Mouse (Mus musculus): Measurements from ENCODE around the gene Syde1. TPM values are rescaled to one million over a fixed set of nuclear protein-coding genes. Genes with fewer than 3 reads are reported as not detected.
"Not testable (repeated sequence)": the region's sequence is repeated elsewhere in the genome, so short reads cannot be mapped to it uniquely, and the experiment has no call there.

Gene Syde1
- total RNA-seq (2021), result 1 to 10 TPM; 4.8 to 6.2 TPM
- long read RNA-seq, partial matches to known transcripts, result 1 of 3 reads
- long read RNA-seq, other reads (novel, unspliced or antisense), result 0 of 3 reads

DNA sequence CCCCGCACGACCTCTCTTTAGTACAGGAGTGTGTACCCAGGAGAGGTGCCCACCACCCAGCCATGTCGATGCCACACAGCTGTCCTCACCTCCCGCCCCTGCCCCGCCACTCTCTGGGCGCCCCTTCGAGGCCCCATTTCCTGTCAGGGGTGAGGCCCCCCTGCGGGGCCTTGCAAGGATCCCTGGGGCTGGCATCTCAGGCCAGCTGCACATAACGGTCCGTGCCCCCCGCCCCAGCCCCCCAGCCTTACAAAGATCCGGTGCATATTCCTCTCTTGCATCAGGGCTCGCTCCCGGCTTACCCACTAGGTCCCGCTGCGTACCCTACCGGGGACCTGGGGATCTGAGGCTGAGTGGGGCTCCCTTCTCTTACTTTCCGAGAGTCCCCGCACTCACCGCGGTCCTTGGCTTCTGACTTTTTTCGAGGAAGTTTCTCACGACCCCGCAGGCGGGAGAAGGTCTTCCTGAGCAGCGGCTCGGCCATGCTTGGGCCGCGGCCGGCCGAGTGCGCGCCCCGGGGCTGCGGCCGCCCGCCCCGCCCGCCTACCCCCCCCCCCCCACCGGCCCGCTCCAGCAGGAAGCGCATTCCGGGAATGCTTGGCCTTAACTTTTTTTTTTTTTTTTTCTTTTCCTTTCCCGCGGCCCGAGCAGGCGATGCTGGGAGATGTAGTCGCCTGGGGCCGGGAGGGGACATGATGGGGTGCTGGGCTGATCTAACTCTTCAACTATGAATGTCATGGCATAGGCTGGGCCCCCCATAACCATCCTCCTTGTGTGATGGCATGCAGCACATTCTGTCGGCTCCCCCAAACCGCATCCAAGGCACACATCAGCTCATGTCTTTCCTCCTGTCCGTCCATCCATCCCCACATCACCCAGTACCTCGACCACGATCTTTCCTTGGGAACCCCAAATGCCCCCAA is at the start of gene Syde1:
Gene Syde1, minus strand, starts transcription at position 559 of the 923 bp plus-strand sequence.
- DNase-seq (ENCODE audit: low spot score in 2 of 2), result peak in 1 of 2 experiments; percentile 34

DNA sequence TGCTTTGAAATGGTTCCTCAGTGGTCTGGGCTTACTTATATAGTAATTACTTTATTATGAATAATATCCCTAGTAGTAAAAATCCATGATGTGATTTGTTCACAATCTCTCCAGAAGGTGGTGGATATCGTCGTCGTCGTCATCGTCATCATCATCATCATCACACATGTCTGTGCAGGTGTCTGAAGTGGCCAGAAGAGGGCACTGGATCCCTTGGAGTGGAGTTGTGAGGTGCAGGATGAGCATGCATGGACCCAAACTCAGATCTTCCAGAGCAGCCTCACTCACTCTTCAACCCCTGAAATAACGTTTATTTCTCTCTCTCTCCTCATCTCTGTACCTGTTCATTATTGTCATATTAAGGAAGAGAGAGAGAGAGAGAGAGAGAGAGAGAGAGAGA is 40.5 kb upstream of the Syde1 start:
- peak; percentile 41 to 43 for DNase-seq (ENCODE audit: low spot score in 2 of 2)

GRCm38 (mm10) chr10:78630194-78630593 is 38.4 kb upstream of the Syde1 start:
- DNase-seq (ENCODE audit: low spot score in 2 of 2), result peak; percentile 46 to 65

DNA sequence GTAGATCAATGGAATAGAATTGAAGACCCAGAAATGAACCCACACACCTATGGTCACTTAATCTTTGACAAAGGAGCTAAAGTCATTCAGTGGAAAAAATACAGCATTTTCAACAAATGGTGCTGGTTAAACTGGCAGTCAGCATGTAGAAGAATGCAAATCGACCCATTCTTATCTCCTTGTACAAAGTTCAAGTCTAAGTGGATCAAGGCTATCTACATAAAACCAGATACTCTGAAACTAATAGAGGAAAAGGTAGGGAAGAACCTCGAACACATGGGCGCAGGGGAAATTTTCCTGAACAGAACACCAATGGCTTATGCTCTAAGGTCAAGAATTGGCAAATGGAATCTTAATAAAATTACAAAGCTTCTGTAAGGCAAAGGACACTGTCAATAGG is 31.4 kb upstream of the Syde1 start:
- DNase-seq (ENCODE audit: low spot score in 2 of 2), result not testable (repeated sequence)

DNA sequence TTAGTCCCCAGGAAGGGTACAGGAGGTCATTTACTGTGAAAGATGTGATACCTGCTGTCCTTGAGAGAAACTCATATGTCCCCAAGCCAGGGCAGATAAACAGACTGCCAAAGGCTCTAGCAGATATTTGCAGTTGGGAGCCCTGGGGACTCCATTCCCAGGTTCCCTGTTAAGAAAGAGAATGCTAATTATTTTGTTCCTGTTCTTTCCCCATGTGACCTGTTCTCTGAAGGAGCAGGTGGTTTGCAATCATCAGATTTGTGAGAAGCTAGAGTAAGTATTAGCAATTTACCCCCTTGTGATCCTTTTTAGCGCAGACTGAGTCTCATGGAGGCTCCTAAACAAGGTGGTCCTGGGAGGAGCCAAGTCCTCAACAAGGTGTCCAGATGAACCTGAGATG is 26.2 kb upstream of the Syde1 start, which contains the start of gene Olfr1357:
Gene Olfr1357, minus strand, starts transcription at position 101 of the 400 bp plus-strand sequence.
- no peak for DNase-seq (ENCODE audit: low spot score in 2 of 2)

- DNase-seq (ENCODE audit: low spot score in 2 of 2), result no peak
Measured at GRCm38 (mm10) chr10:78607602-78608001, 15.8 kb upstream of the Syde1 start.

DNA sequence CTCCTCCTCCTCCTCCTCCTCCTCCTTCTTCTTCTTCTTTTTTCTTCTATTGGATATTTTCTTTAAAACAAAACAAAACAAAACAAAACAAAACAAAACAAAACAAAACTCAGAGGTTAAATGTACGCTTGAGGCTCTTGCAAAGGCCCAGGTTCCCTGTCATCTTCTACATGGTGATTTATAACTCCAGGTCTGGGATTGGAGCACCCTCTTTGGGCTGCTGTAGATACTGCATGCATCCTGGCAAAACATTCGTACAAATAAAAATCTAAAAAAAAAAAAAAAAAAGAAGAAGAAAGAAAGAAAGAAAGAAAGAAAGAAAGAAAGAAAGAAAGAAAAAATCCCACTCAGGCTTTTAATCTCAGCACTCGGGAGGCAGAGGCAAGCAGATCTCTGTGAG is 13.3 kb upstream of the Syde1 start:
- peak; percentile 48 to 59 for DNase-seq (ENCODE audit: low spot score in 2 of 2)

- DNase-seq (ENCODE audit: low spot score in 2 of 2), result no peak
Measured at GRCm38 (mm10) chr10:78599865-78600264, 8.1 kb upstream of the Syde1 start.

GRCm38 (mm10) chr10:78594566-78594965 is 2.8 kb upstream of the Syde1 start:
- DNase-seq (ENCODE audit: low spot score in 2 of 2), result no peak

DNA sequence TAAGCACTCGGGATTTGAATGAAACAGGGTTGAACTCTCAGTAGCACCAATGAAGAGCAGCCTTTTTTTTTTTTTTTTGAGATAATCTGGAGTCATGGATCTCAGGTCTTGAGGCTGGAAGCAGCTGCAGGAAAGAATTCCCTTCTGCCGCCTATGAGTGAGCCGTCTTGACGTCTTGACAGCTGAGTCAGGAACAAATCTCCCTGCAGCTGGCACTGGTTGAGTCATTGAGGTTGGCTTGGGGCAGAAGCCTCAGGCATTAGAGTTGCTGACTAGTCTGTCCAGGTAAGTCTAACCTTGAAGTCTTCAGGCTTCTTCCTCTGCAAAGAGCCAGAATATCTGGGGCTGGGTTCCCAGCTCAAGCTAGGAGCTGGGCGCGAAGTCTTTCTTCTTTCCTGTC is 2.4 kb upstream of the Syde1 start:
- DNase-seq (ENCODE audit: low spot score in 2 of 2), result no peak

DNA sequence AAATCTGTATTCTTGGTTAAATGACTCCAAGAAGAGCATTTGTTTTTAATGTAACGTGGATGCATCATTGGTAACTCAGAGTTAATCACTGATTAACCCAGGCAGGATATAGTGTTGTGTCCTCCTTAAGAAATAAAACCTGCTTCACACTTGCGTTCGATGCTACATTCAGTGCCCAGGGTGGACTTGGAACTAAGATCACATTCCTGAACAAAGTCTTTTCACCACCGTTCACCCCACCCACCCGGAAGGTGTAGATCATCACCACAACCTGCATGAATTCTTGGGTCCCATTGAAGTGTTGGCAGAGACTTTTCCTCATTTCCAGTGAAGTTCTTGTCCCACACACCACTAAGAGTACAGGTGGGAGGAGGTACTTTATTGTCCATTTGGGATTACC is 2.0 kb upstream of the Syde1 start:
- no peak for DNase-seq (ENCODE audit: low spot score in 2 of 2)

GRCm38 (mm10) chr10:78592856-78593379 is 1.2 kb upstream of the Syde1 start:
- no peak for DNase-seq (ENCODE audit: low spot score in 2 of 2)

DNA sequence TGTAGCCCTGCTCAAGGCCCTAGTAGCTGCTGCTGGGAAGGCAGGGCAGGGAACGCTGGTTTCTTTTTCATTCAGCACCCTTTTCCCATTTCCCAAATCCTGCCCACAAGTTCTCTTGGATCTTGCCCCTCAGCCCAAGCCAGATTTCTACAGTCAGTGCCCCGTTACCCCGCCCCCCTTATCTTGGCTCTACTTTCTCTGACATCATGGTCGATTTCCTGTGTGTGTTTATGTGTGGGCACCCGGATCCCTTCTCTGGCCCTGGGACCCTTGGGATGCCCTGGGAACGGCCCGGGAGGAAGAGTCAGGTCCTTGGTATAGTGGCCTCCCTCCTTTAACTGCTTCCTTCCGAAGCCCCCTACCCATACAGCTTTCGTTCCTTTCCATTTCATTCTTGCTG is 1.0 kb downstream of the Syde1 start:
- DNase-seq (ENCODE audit: low spot score in 2 of 2), result no peak

- no peak for DNase-seq (ENCODE audit: low spot score in 2 of 2)
Measured at GRCm38 (mm10) chr10:78589901-78590300, 1.9 kb downstream of the Syde1 start.

GRCm38 (mm10) chr10:78589291-78589690 is 2.5 kb downstream of the Syde1 start:
- no peak for DNase-seq (ENCODE audit: low spot score in 2 of 2)

DNA sequence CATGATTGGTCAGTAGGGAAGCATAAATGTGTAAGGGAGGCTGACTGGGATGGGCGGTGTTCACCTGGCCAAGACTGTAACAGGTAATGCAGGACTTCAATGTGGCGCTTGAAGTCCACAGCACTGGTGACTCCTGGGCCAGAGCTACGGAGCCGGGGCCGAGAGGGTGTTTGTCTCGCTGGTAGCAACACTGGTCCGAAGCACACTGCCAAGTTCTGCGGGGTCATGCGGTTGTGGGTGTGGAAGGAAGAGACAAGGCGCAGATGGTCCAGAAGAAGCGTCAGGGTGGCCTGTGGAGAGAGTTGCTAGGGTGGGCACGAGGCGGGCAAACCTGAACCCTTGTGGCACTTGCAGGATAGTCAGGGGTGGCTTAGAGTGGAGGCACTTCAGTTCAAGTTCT is 5.7 kb downstream of the Syde1 start:
- no peak for DNase-seq (ENCODE audit: low spot score in 2 of 2)

DNA sequence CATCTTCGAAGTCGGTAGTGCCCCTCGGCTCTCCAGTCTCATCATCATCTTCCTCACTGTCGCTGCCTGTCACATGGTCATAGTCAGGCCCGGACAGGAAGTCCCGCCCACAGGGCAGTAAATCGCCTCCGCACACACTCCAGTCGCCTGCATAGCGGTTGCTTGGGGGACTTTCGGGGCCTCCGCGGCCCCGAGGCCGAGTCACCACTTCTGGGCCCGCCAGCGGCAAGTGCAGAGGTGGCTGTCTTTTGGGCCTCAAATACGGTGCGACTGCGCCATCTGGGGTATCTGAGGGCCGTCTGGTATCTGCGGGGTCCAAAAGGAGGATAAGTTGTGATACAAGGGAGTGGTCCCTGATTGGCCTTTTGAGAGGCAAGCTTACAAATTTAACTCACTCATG is 6.2 kb downstream of the Syde1 start:
- DNase-seq (ENCODE audit: low spot score in 2 of 2), result no peak

DNA sequence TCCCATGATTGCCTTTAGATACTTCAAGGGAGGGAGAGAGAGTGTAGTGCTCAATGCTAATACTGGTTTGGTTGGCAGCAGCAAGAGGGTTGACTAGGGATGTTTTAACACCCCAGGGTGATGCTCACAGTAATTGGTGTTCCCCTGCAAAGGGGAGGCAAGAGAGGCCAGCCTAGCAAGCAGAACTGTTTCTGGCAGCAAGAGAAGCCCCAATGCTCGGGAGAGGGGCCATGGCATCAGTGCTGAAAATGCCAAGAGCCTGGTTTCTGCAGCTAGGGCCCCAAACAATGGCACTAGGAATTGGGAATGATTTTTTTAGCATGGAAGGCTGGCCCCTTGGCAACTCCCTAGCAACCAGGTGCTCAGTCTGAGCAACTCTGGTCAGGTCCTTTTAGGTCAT is 6.8 kb downstream of the Syde1 start:
- no peak for DNase-seq (ENCODE audit: low spot score in 2 of 2)

- no peak for DNase-seq (ENCODE audit: low spot score in 2 of 2)
Measured at GRCm38 (mm10) chr10:78583939-78584338, 7.8 kb downstream of the Syde1 start.

DNA sequence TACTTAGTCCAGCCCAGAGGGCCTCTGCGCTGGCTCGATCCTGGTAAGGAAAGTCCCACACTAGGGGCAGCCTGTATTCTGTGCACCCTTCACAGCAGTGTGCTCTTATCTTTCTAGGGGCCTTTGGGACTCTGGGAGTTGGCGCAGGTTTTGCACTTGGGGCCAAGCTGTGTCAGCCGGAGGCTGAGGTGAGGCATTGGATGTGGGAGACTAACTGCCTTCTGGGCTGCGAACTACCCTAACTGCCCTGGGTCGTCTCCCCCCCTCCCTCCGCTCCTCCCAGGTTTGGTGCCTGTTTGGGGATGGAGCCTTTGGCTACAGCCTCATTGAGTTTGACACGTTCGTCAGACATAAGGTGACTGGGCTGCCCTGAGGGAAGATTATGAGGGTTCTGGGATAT is 8.4 kb downstream of the Syde1 start:
- DNase-seq (ENCODE audit: low spot score in 2 of 2), result no peak

- DNase-seq (ENCODE audit: low spot score in 2 of 2), result no peak
Measured at GRCm38 (mm10) chr10:78581121-78581520, 10.6 kb downstream of the Syde1 start.

GRCm38 (mm10) chr10:78578204-78578603 is 13.6 kb downstream of the Syde1 start:
- no peak for DNase-seq (ENCODE audit: low spot score in 2 of 2)
